Mouse (Mus musculus) lung, adult 2 months (tissue): ENCODE measurements around the gene Lyst. TPM values are rescaled to one million over a fixed set of nuclear protein-coding genes. Genes with fewer than 3 reads are reported as not detected.
"Not testable (repeated sequence)": the region's sequence is repeated elsewhere in the genome, so short reads cannot be mapped to it uniquely, and the experiment has no call there.

Source experiments
- DNase-seq: peaks from one replicate; pipeline ENCODE4 v3.0.0; 2022
- H3K4me1 ChIP-seq: fragments of 200-500 bp; 2 replicates; pipeline ENCODE4 v1.6.1; 2011; ENCODE audit warnings: low read length; ENCODE audit not compliant: control insufficient read depth, insufficient read depth
- H3K4me3 ChIP-seq: fragments of 200-500 bp; replicated peaks from 2 replicates; pipeline ENCODE3; 2011; ENCODE audit warnings: low read depth, mild to moderate bottlenecking, control low read depth, low read length; ENCODE audit errors: extremely low read depth
- CTCF ChIP-seq: fragments of 200-500 bp; IDR thresholded peaks from 2 replicates; pipeline ENCODE4 v1.5.1; 2011; ENCODE audit warnings: mild to moderate bottlenecking, low read length, control low read depth; ENCODE audit not compliant: insufficient read depth
- POLR2A ChIP-seq: fragments of 200-500 bp; IDR thresholded peaks from 2 replicates; pipeline ENCODE4 v1.6.1; 2011; ENCODE audit warnings: low read depth, mild to moderate bottlenecking, control low read depth, low read length, borderline replicate concordance; ENCODE audit errors: extremely low read depth
- WGBS: fragments of 180-500 bp; shearing (Covaris S2); methylation state at CpG from one replicate; pipeline ENCODE4 v1.1.7; 2018; 5-methylcytosine and 5-hydroxymethylcytosine counted together
- polyA plus RNA-seq: library from polyadenylated mRNA; depleted of rRNA; stranded (reverse); fragments of >200 nt; gene quantifications from 2 replicates; pipeline ENCODE4 v1.2.3, GENCODE M21; 2012

Gene Lyst
- polyA plus RNA-seq, 1 experiment = 7.2 TPM

GRCm38 (mm10) chr13:13671585-13672328, 81.6 kb downstream of the Lyst start:
- TF ChIP-seq CTCF (no peak), POLR2A (no peak)
- Histone ChIP-seq H3K4me3 (no peak overlapping the region), H3K4me1 (peaks cover 5% of the 10 kb centered on the region)
- DNase-seq = no peak
- 62% methylated on average over 6 of the region's 6 CpGs for WGBS

DNA sequence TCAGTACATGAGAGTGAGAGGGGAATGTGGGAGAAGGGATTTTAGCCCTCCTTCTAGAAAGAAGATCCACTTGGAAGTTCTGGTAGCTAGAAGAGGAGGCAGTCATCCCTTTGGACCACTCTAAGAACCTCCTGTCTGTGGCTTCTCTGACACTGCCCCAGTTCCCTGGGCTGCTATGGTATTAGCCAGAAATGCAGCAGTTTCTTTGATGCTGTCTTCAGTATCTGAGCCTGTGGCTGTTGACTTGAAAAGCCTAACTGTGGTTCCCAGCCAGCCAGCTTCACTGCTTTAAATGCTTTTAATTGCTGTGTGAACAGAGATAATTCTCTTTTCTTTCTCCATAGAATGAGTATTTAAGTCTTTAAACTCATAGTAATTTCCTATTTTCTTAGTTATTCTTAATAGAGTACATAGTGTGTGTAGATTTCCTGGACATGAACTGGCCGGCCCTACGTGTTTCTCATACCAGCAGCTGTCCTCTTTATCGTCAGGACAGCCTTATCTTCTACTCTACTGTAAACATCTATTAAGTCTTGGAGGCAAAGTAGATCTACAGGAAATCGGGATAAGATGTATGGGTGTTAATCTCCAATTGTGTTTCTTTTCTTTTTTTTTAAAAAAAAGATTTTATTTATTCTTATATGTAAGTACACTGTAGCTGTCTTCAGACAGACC, 84.6 kb downstream of the Lyst start:
- no peak for DNase-seq
- H3K4me3 ChIP-seq = no peak overlapping the region
- no peak for TF ChIP-seq CTCF
- TF ChIP-seq POLR2A = no peak
- H3K4me1 ChIP-seq = peaks cover 5% of the 10 kb centered on the region; the same call in 1 of the 2 replicates
- 45% methylated on average over 4 of the region's 4 CpGs for WGBS

GRCm38 (mm10) chr13:13677871-13678270, 87.7 kb downstream of the Lyst start:
- TF ChIP-seq POLR2A = no peak
- TF ChIP-seq CTCF = no peak
- 81% methylated on average over 8 of the region's 8 CpGs for WGBS
- Histone ChIP-seq H3K4me3 (no peak overlapping the region), H3K4me1 (no peaks in the 10 kb centered on the region)
- DNase-seq = no peak

GRCm38 (mm10) chr13:13681642-13682041, 91.4 kb downstream of the Lyst start:
- TF ChIP-seq CTCF (no peak), POLR2A (no peak)
- DNase-seq = no peak
- Histone ChIP-seq H3K4me1 (no peaks in the 10 kb centered on the region), H3K4me3 (no peak overlapping the region)
- 55% methylated on average over 6 of the region's 6 CpGs for WGBS

DNA sequence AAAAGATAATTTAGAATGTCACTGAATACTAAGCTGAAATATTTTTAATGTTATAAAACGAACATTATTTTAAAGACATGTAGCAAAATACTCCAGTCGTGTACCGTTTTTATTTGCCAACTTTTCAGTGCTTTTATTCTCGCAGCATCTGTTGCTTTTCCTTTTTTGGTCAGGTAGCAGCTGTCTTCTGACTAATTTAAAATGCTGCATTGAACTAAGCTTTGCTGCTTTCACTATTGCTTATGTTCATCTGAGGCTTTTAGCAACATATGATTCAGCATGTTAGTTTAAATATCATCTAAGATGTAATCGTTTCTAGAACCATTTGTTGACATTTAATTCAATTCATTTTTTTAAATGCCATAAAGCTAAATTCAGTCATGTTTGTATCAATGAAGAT, 113.3 kb downstream of the Lyst start:
- no peak for TF ChIP-seq CTCF
- no peak for TF ChIP-seq POLR2A
- H3K4me3 ChIP-seq = no peak overlapping the region
- H3K4me1 ChIP-seq = no peaks in the 10 kb centered on the region
- WGBS = 67% methylated on average over 5 of the region's 5 CpGs
- DNase-seq = no peak

DNA sequence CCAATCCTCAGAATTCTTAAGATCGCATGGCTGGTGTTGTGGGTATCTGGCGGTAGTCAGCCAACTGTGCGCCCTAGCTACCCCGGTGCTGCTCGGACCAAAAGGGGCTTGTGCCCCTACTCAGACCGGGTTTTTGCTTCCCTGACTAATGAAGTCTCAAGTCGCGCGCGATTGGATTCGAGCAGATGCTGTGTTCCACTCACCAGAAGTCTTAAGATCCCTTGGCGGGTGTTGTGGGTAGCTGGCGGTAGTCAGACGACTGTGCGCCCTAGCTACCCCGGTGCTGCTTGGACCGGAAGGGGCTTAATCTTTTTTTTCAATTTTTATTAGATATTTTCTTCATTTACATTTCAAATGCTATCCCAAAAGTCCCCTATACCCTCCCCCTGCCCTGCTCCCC, 131.2 kb downstream of the Lyst start:
- H3K4me1 ChIP-seq, DNase-seq, H3K4me3 ChIP-seq: not testable (repeated sequence)
- 88% methylated on average over 17 of the region's 17 CpGs for WGBS

- DNase-seq = no peak
- H3K4me3 ChIP-seq = no peak overlapping the region
- no peaks in the 10 kb centered on the region for H3K4me1 ChIP-seq
- 64% methylated on average over 3 of the region's 3 CpGs for WGBS
- TF ChIP-seq CTCF = no peak
- TF ChIP-seq POLR2A = no peak
These were observed 133.1 kb downstream of the Lyst start for GRCm38 (mm10) chr13:13723293-13723692.

DNA sequence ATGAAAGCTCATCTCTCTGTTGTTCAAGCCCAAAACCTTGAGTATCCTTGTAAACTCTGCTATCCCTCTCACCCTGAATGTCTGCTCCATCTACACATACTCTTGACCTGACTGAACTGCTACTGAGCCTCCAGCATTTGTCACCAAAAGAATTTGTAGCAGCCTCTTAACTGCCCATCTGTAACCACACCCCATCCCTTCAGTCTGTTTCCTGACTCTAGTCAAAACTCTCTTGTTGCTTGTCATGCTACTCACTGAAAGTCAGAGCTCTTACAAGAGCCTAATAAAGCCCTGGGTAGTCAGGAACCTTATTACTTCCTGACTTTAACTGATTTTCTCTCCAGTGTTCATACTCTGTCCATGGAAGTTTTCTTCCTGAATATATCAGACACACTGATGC, 133.6 kb downstream of the Lyst start:
- DNase-seq = no peak
- no peaks in the 10 kb centered on the region for H3K4me1 ChIP-seq
- TF ChIP-seq CTCF = no peak
- no peak for TF ChIP-seq POLR2A
- no peak overlapping the region for H3K4me3 ChIP-seq

GRCm38 (mm10) chr13:13739232-13739631, 149.0 kb downstream of the Lyst start:
- no peak overlapping the region for H3K4me3 ChIP-seq
- 91% methylated on average over 4 of the region's 4 CpGs for WGBS
- TF ChIP-seq POLR2A (no peak), CTCF (no peak)
- no peaks in the 10 kb centered on the region for H3K4me1 ChIP-seq
- no peak for DNase-seq

- no peaks in the 10 kb centered on the region for H3K4me1 ChIP-seq
- H3K4me3 ChIP-seq = no peak overlapping the region
- DNase-seq = no peak
- TF ChIP-seq CTCF = no peak
- no peak for TF ChIP-seq POLR2A
- 68% methylated on average over 3 of the region's 3 CpGs for WGBS
These were observed 155.7 kb downstream of the Lyst start for GRCm38 (mm10) chr13:13745911-13746310.
